Mouse (Mus musculus) cortical plate, adult 2 months (tissue): ENCODE data around the gene Zfp955b. TPM values are rescaled to one million over a fixed set of nuclear protein-coding genes. Genes with fewer than 3 reads are reported as not detected.
"Not testable (repeated sequence)": the region's sequence is repeated elsewhere in the genome, so short reads cannot be mapped to it uniquely, and the experiment has no call there.

Experiments used
- H3K27ac ChIP-seq: fragments of 200-500 bp; 2 replicates; pipeline ENCODE4 v1.5.1; 2012; ENCODE audit warnings: low read length, control low read depth, inconsistent platforms; ENCODE audit not compliant: insufficient read depth
- H3K4me1 ChIP-seq: fragments of 200-500 bp; 2 replicates; pipeline ENCODE4 v1.6.1; 2011; ENCODE audit warnings: low read length; ENCODE audit not compliant: control insufficient read depth, insufficient read depth
- H3K4me3 ChIP-seq: fragments of 200-500 bp; 2 replicates; pipeline ENCODE4 v1.5.1; 2011; ENCODE audit warnings: mild to moderate bottlenecking, low read length, control low read depth; ENCODE audit not compliant: insufficient read depth
- CTCF ChIP-seq: fragments of 200-500 bp; IDR thresholded peaks from 2 replicates; pipeline ENCODE4 v1.5.1; 2011; ENCODE audit warnings: mild to moderate bottlenecking, control low read depth, low read length; ENCODE audit not compliant: insufficient read depth; ENCODE audit errors: extremely low read depth
- POLR2A ChIP-seq: fragments of 200-500 bp; IDR thresholded peaks from 2 replicates; pipeline ENCODE4 v1.6.1; 2011; ENCODE audit warnings: mild to moderate bottlenecking, low read length, control low read depth; ENCODE audit not compliant: insufficient read depth; ENCODE audit errors: extremely low read depth
- polyA plus RNA-seq: library from polyadenylated mRNA; depleted of rRNA; stranded (reverse); fragments of >200 nt; gene quantifications from 2 replicates; pipeline ENCODE4 v1.2.3, GENCODE M21; 2012; rRNA removed

Zfp955b gene
- polyA plus RNA-seq, result 10.9 and 12.4 TPM in 2 replicates

- not testable (repeated sequence) for H3K4me3 ChIP-seq
Measured at GRCm38 (mm10) chr17:33289039-33289875, at the start of gene Zfp955b. Gene Zfp955b (plus strand): TSS chr17:33289544.

GRCm38 (mm10) chr17:33254530-33255318, 34.6 kb upstream of the Zfp955b start, which contains the start of gene Zfp955a:
Gene Zfp955a (minus strand): TSS chr17:33255145.
- not testable (repeated sequence) for H3K4me1 ChIP-seq, H3K27ac ChIP-seq, H3K4me3 ChIP-seq

More at GRCm38 (mm10) chr17:33289039-33289875, at the start of gene Zfp955b:
- H3K27ac ChIP-seq, H3K4me1 ChIP-seq: not testable (repeated sequence)

DNA sequence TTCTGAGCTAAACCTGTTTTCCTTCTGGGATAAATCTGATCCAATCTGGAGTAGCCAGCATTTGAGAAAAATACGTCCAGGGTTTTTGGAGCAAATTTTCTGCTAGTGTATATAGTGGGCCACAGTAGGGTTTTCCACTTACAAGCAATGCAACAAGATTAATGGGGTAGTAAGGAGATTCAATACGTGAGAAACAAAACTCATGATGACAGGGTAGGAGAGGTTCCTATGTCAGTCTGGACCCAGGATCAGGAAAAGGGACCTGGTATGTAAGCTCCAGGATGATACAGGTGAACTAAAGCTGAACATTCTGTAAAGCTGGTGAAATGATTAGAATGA, 34.1 kb upstream of the Zfp955b start:
- not testable (repeated sequence) for H3K4me1 ChIP-seq, H3K4me3 ChIP-seq, H3K27ac ChIP-seq

GRCm38 (mm10) chr17:33264376-33264775, 25.0 kb upstream of the Zfp955b start, which contains the start of gene Olfr63:
Gene Olfr63 (plus strand): TSS chr17:33264676.
- no peak within 1 kb of the TSS for H3K27ac ChIP-seq
- H3K4me3 ChIP-seq, result no peak within 1 kb of the TSS
- TF ChIP-seq POLR2A (no peak), CTCF (no peak)
- H3K4me1 ChIP-seq, result no peaks in the 10 kb centered on the region

GRCm38 (mm10) chr17:33268907-33269306, 20.4 kb upstream of the Zfp955b start:
- Histone ChIP-seq H3K4me1 (no peaks in the 10 kb centered on the region), H3K27ac (no peak overlapping the region), H3K4me3 (no peak overlapping the region)
- TF ChIP-seq POLR2A (no peak), CTCF (no peak)

DNA sequence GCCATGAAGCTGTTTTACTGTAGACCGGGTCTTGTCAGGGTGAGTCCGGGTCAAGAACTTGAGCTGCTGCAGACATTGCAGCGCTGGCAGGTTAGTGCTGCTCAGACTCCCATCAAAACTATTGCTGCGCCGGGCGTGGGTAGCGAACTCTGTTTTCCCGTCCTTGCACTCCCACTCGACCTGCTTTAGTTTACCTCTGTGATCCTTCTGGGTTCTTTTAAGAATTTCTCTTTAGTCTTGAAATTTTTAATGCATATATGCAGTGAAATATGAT, 469 bp downstream of the Zfp955b start:
- not testable (repeated sequence) for H3K4me3 ChIP-seq, H3K27ac ChIP-seq, H3K4me1 ChIP-seq

DNA sequence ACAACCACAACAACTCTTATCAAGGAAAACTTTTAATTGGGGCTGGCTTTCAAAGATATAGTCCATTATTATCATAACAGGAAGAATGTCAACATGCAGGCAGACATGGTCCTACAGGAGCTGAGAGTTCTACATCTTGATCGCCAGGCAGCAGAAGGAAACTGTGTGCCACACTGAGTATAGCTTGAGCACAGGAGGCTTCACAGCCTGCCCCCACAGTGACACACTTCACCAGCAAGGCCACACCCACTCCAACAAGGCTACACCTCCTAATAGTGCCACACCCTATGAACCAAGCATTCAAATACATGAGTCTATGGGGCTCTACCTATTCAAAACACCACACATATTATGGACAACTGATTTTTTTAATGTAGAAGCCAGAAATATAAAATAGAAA, 63.6 kb downstream of the Zfp955b start:
- Histone ChIP-seq H3K4me1 (no peaks in the 10 kb centered on the region), H3K27ac (no peak overlapping the region), H3K4me3 (no peak overlapping the region)
- no peak for TF ChIP-seq CTCF
- TF ChIP-seq POLR2A, result no peak

Other genes with a start within 250 kb of the Zfp955b start
- 0.08 TPM in 1 of 2 replicates, not detected in the other for gene 4921501E09Rik, start 221.5 kb upstream of the Zfp955b start, polyA plus RNA-seq
- gene Zfp563, start 200.2 kb upstream of the Zfp955b start, polyA plus RNA-seq, result 8.0 and 8.6 TPM in 2 replicates
- 4.6 and 5.2 TPM in 2 replicates for gene Morc2b, start 149.9 kb upstream of the Zfp955b start, polyA plus RNA-seq
- not detected in 2 replicates for gene Olfr55, start 121.1 kb upstream of the Zfp955b start, polyA plus RNA-seq
- not detected in 2 replicates for gene Olfr239, start 98.2 kb upstream of the Zfp955b start, polyA plus RNA-seq
- gene Olfr1564, start 67.9 kb upstream of the Zfp955b start, polyA plus RNA-seq, result 2.5 and 2.7 TPM in 2 replicates
- 4.9 and 5.0 TPM in 2 replicates for gene Zfp955a, start 34.4 kb upstream of the Zfp955b start, polyA plus RNA-seq
- gene Olfr63, start 24.9 kb upstream of the Zfp955b start, polyA plus RNA-seq, result not detected in 2 replicates
- 8.7 and 10.3 TPM in 2 replicates for gene Zfp81, start 69.3 kb downstream of the Zfp955b start, polyA plus RNA-seq
- gene Zfp101, start 105.1 kb downstream of the Zfp955b start, polyA plus RNA-seq, result 9.4 and 9.7 TPM in 2 replicates
- gene Actl9, start 143.4 kb downstream of the Zfp955b start, polyA plus RNA-seq, result 0.40 and 0.50 TPM in 2 replicates
- gene Adamts10, start 234.7 kb downstream of the Zfp955b start, polyA plus RNA-seq, result 47.2 and 50.7 TPM in 2 replicates